Mouse (Mus musculus) heart, embryonic 15.5 days (tissue): ENCODE results near the gene Tmem50a. TPM values are rescaled to one million over a fixed set of nuclear protein-coding genes. Genes with fewer than 3 reads are reported as not detected.
"Not testable (repeated sequence)": the region's sequence is repeated elsewhere in the genome, so short reads cannot be mapped to it uniquely, and the experiment has no call there.

Experiments used
- ATAC-seq: fragments of 200-750 bp; cut with Nextera tagmentation; replicated peaks from 2 replicates; pipeline ENCODE4 v1.8.0; 2017; ENCODE audit warnings: low read depth, moderate TSS enrichment; ENCODE audit not compliant: insufficient number of reproducible peaks, insufficient read depth, low FRiP score
- H3K27ac ChIP-seq: fragments of 300-500 bp; sonication (generic); 2 replicates; pipeline ENCODE4 v1.5.1; 2015; ENCODE audit warnings: mild to moderate bottlenecking, inconsistent platforms
- H3K27me3 ChIP-seq: fragments of 300-500 bp; sonication (generic); 2 replicates; pipeline ENCODE4 v1.6.1; 2015; ENCODE audit warnings: inconsistent platforms
- H3K36me3 ChIP-seq: fragments of 300-500 bp; sonication (generic); 2 replicates; pipeline ENCODE4 v1.6.1; 2015; ENCODE audit warnings: mild to moderate bottlenecking, inconsistent platforms
- H3K4me1 ChIP-seq: fragments of 300-500 bp; sonication (generic); replicated peaks from 2 replicates; pipeline ENCODE4 v1.6.1; 2015; ENCODE audit warnings: inconsistent platforms
- H3K4me2 ChIP-seq: fragments of 300-500 bp; sonication (generic); 2 replicates; pipeline ENCODE4 v1.6.1; 2015; ENCODE audit warnings: inconsistent platforms, mild to moderate bottlenecking, moderate library complexity
- H3K4me3 ChIP-seq: fragments of 300-500 bp; sonication (generic); 2 replicates; pipeline ENCODE4 v1.5.1; 2015; ENCODE audit warnings: mild to moderate bottlenecking, inconsistent platforms
- H3K9ac ChIP-seq: fragments of 300-500 bp; sonication (generic); 2 replicates; pipeline ENCODE4 v1.6.1; 2015; ENCODE audit warnings: mild to moderate bottlenecking, inconsistent platforms
- H3K9me3 ChIP-seq: fragments of 300-500 bp; sonication (generic); replicated peaks from 2 replicates; pipeline ENCODE4 v1.6.1; 2016; ENCODE audit warnings: inconsistent platforms
- WGBS: fragments of 180-500 bp; shearing (Covaris S2); methylation state at CpG from one replicate; pipeline ENCODE4 v1.1.7; 2015; ENCODE audit warnings: mixed read lengths; 5-methylcytosine and 5-hydroxymethylcytosine counted together
- polyA plus RNA-seq: library from polyadenylated mRNA; unstranded; fragments of >200 nt; fragmentation: Nextera tagmentation; extraction: Ambion mirVana; gene quantifications from 2 replicates; pipeline ENCODE4 v1.2.1, GENCODE M21; 2015

Tmem50a gene
- polyA plus RNA-seq, 1 experiment from 2014 or later, result 142 TPM

GRCm38 (mm10) chr4:134922111-134922924, 7.5 kb upstream of the Tmem50a start:
- WGBS, result 54% methylated on average over 10 of the region's 10 CpGs
- Histone ChIP-seq H3K4me1 (peaks cover 26% of the 10 kb centered on the region), H3K4me2 (peak overlapping the region; percentile 80), H3K36me3 (peaks cover 23% of the 10 kb centered on the region), H3K9me3 (no peaks in the 10 kb centered on the region), H3K4me3 (peak overlapping the region; percentile 96), H3K27ac (peak overlapping the region; percentile 90), H3K9ac (peak overlapping the region; percentile 67), H3K27me3 (no peaks in the 10 kb centered on the region)
- no peak for ATAC-seq

- ATAC-seq, result no peak
- 91% methylated on average over 4 of the region's 4 CpGs for WGBS
- H3K9me3 ChIP-seq, result no peaks in the 10 kb centered on the region
These were observed 6.9 kb upstream of the Tmem50a start for GRCm38 (mm10) chr4:134921703-134922102.

GRCm38 (mm10) chr4:134920631-134921030, 5.8 kb upstream of the Tmem50a start:
- Histone ChIP-seq H3K4me1 (peaks cover 15% of the 10 kb centered on the region), H3K27me3 (no peaks in the 10 kb centered on the region), H3K27ac (no peak overlapping the region), H3K4me2 (no peak overlapping the region), H3K9me3 (no peaks in the 10 kb centered on the region), H3K36me3 (peaks cover 6% of the 10 kb centered on the region), H3K4me3 (no peak overlapping the region), H3K9ac (no peak overlapping the region)
- WGBS, result 90% methylated on average over 6 of the region's 6 CpGs
- no peak for ATAC-seq

More at GRCm38 (mm10) chr4:134921703-134922102, 6.9 kb upstream of the Tmem50a start:
- no peaks in the 10 kb centered on the region for H3K27me3 ChIP-seq
- no peak overlapping the region for H3K9ac ChIP-seq
- no peak overlapping the region for H3K4me3 ChIP-seq
- H3K36me3 ChIP-seq, result peaks cover 17% of the 10 kb centered on the region
- peaks cover 23% of the 10 kb centered on the region for H3K4me1 ChIP-seq
- no peak overlapping the region for H3K4me2 ChIP-seq
- H3K27ac ChIP-seq, result no peak overlapping the region

- Histone ChIP-seq H3K4me1 (peaks cover 15% of the 10 kb centered on the region), H3K4me2 (no peak overlapping the region), H3K27ac (no peak overlapping the region), H3K9ac (no peak overlapping the region), H3K27me3 (no peaks in the 10 kb centered on the region), H3K4me3 (no peak overlapping the region), H3K36me3 (no peaks in the 10 kb centered on the region), H3K9me3 (no peaks in the 10 kb centered on the region)
- WGBS, result 46% methylated on average over 12 of the region's 12 CpGs
- ATAC-seq, result no peak
These were observed 5.1 kb upstream of the Tmem50a start for GRCm38 (mm10) chr4:134919733-134920540.

- Histone ChIP-seq H3K4me2 (no peak overlapping the region), H3K27ac (peak overlapping the region; percentile 46; the same call in 1 of the 2 replicates), H3K4me1 (peaks cover 23% of the 10 kb centered on the region), H3K9me3 (no peaks in the 10 kb centered on the region), H3K27me3 (no peaks in the 10 kb centered on the region), H3K4me3 (no peak overlapping the region), H3K9ac (no peak overlapping the region), H3K36me3 (no peaks in the 10 kb centered on the region)
- ATAC-seq, result no peak
- 42% methylated on average over 7 of the region's 7 CpGs for WGBS
These were observed 3.6 kb upstream of the Tmem50a start for GRCm38 (mm10) chr4:134918381-134918780.

GRCm38 (mm10) chr4:134917194-134917593, 2.4 kb upstream of the Tmem50a start:
- 69% methylated on average over 3 of the region's 3 CpGs for WGBS
- Histone ChIP-seq H3K4me3 (no peak overlapping the region), H3K4me1 (peaks cover 23% of the 10 kb centered on the region), H3K27me3 (no peaks in the 10 kb centered on the region), H3K4me2 (no peak overlapping the region), H3K9ac (no peak overlapping the region), H3K9me3 (no peaks in the 10 kb centered on the region), H3K27ac (no peak overlapping the region), H3K36me3 (no peaks in the 10 kb centered on the region; the same call in 1 of the 2 replicates)
- ATAC-seq, result no peak

GRCm38 (mm10) chr4:134915223-134916050, 613 bp upstream of the Tmem50a start:
- Histone ChIP-seq H3K4me1 (peaks cover 23% of the 10 kb centered on the region), H3K9me3 (no peaks in the 10 kb centered on the region), H3K4me3 (peak overlapping the region; percentile 99), H3K9ac (peak overlapping the region; percentile 94), H3K27me3 (no peaks in the 10 kb centered on the region), H3K4me2 (peak overlapping the region; percentile 69), H3K36me3 (peaks cover 10% of the 10 kb centered on the region; the same call in 1 of the 2 replicates), H3K27ac (peak overlapping the region; percentile 93)
- 44% methylated on average over 14 of the region's 14 CpGs for WGBS
- ATAC-seq, result no peak

GRCm38 (mm10) chr4:134914122-134914863, 531 bp downstream of the Tmem50a start:
- ATAC-seq, result peak; percentile 75
- 1% methylated on average over 43 of the region's 43 CpGs for WGBS

GRCm38 (mm10) chr4:134913413-134913812, 1.4 kb downstream of the Tmem50a start:
- Histone ChIP-seq H3K4me1 (peaks cover 20% of the 10 kb centered on the region), H3K9me3 (no peaks in the 10 kb centered on the region), H3K4me3 (peak overlapping the region; percentile 99; the same call in 1 of the 2 replicates), H3K27ac (no peak overlapping the region), H3K4me2 (peak overlapping the region; percentile 69), H3K9ac (no peak overlapping the region), H3K27me3 (no peaks in the 10 kb centered on the region), H3K36me3 (peaks cover 26% of the 10 kb centered on the region; the same call in 1 of the 2 replicates)
- WGBS, result 37% methylated on average over 3 of the region's 3 CpGs
- no peak for ATAC-seq

More at GRCm38 (mm10) chr4:134914122-134914863, 531 bp downstream of the Tmem50a start:
- Histone ChIP-seq H3K27ac (peak overlapping the region; percentile 93), H3K4me1 (peaks cover 23% of the 10 kb centered on the region), H3K27me3 (no peaks in the 10 kb centered on the region), H3K9ac (peak overlapping the region; percentile 94), H3K4me3 (peak overlapping the region; percentile 99), H3K4me2 (peak overlapping the region; percentile 69), H3K36me3 (peaks cover 17% of the 10 kb centered on the region; the same call in 1 of the 2 replicates), H3K9me3 (no peaks in the 10 kb centered on the region)

- not testable (repeated sequence) for ATAC-seq, H3K27ac ChIP-seq, H3K9me3 ChIP-seq, H3K9ac ChIP-seq, H3K27me3 ChIP-seq, H3K4me2 ChIP-seq, H3K4me3 ChIP-seq
- 96% methylated on average over 8 of the region's 8 CpGs for WGBS
- peaks cover 45% of the 10 kb centered on the region; the same call in 1 of the 2 replicates for H3K36me3 ChIP-seq
- H3K4me1 ChIP-seq, result peaks cover 20% of the 10 kb centered on the region
These were observed 3.4 kb downstream of the Tmem50a start for GRCm38 (mm10) chr4:134911406-134911805.
